Mouse (Mus musculus) olfactory bulb, adult 2 months (tissue): Measurements from ENCODE around the gene Camta2. TPM values are rescaled to one million over a fixed set of nuclear protein-coding genes. Genes with fewer than 3 reads are reported as not detected.

Experiments used
- H3K27ac ChIP-seq: fragments of 200-500 bp; 2 replicates; pipeline ENCODE4 v1.5.1; 2012; ENCODE audit warnings: low read depth, low read length; ENCODE audit not compliant: insufficient read depth
- H3K4me1 ChIP-seq: fragments of 200-500 bp; 2 replicates; pipeline ENCODE4 v1.6.1; 2012; ENCODE audit warnings: low read length; ENCODE audit not compliant: control insufficient read depth, insufficient read depth
- H3K4me3 ChIP-seq: fragments of 200-500 bp; 2 replicates; pipeline ENCODE4 v1.5.1; 2012; ENCODE audit warnings: mild to moderate bottlenecking, low read depth, low read length, moderate library complexity; ENCODE audit not compliant: insufficient read depth
- CTCF ChIP-seq: fragments of 200-500 bp; IDR thresholded peaks from 2 replicates; pipeline ENCODE4 v1.5.1; 2012; ENCODE audit warnings: low read depth, mild to moderate bottlenecking, low read length, moderate library complexity; ENCODE audit not compliant: insufficient read depth
- POLR2A ChIP-seq: fragments of 200-500 bp; IDR thresholded peaks from 2 replicates; pipeline ENCODE4 v1.6.1; 2012; ENCODE audit warnings: mild to moderate bottlenecking, low read depth, low read length, moderate library complexity; ENCODE audit not compliant: insufficient read depth
- WGBS: fragments of 180-500 bp; shearing (Covaris S2); methylation state at CpG from one replicate; pipeline ENCODE4 v1.1.7; 2018; 5-methylcytosine and 5-hydroxymethylcytosine counted together
- polyA plus RNA-seq: library from polyadenylated mRNA; stranded (reverse); fragments of >200 nt; gene quantifications from 2 replicates; pipeline ENCODE4 v1.2.4, GENCODE M21; 2012; ENCODE audit warnings: low replicate concordance; ENCODE audit not compliant: missing spikeins, insufficient read depth, insufficient read length

Gene Camta2
- polyA plus RNA-seq, 1 experiment: not detected

DNA sequence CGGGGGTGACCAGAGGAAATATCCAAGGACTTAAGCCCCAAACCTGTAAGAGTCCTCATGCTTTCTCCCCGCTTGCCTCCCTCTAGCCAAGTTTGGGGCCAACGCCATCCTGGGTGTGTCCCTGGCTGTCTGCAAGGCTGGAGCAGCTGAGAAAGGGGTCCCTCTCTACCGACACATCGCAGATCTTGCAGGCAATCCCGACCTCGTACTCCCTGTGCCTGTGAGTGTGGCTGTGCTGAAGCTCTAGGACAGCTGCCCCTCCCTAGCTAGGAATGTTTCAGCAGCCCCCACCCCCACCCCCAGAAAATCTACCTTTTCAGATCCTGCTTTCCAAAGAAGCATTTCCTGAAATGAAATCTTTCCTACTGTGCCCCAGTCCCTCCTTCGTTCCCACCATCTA, 29.0 kb downstream of the Camta2 start:
- peaks cover 13% of the 10 kb centered on the region for H3K4me1 ChIP-seq
- TF ChIP-seq CTCF (no peak), POLR2A (no peak)
- WGBS: 85% methylated on average over 8 of the region's 8 CpGs
- no peak overlapping the region for H3K4me3 ChIP-seq
- H3K27ac ChIP-seq: no peak overlapping the region

DNA sequence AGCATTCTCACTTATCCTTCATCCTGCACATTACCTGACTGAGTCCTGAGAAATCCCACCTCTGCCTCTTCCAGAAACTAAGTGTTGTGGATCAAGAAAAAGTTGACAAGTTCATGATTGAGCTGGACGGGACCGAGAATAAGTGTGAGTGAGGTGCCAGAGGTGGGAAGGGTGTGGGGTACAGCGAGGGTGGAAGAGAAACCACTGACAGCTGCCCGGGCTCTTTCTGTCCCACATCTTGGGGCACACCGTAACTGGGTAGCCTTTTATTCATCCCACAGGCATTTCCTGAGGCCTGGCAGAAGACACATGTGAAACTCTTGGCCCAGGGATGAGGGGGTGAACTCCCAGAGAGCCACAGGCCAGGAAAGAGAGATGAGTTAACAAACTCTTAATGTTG, 29.4 kb downstream of the Camta2 start:
- no peak overlapping the region for H3K27ac ChIP-seq
- no peak overlapping the region for H3K4me3 ChIP-seq
- TF ChIP-seq CTCF (no peak), POLR2A (no peak)
- H3K4me1 ChIP-seq: peaks cover 13% of the 10 kb centered on the region
- WGBS: 90% methylated on average over 5 of the region's 5 CpGs

DNA sequence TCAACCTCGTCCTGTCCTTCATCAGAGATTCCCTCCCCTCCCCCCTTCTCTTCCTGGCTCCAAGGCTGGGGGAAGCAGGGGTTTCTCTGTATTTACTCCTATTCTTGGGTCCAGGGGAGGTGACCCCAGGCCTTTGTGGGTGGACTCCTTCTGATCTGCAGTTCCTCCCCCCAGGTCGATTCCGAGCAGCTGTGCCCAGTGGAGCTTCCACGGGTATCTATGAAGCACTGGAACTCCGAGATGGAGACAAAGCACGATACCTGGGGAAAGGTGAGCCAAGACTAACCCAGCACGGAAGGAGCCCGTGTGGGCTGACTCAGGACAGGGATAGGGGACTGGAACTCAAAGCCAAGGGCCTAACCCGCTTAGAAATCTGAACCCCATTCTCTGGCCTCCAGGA, 29.9 kb downstream of the Camta2 start:
- 70% methylated on average over 9 of the region's 9 CpGs for WGBS
- Histone ChIP-seq H3K4me3 (no peak overlapping the region), H3K27ac (no peak overlapping the region), H3K4me1 (peaks cover 13% of the 10 kb centered on the region)
- TF ChIP-seq POLR2A (no peak), CTCF (no peak)

DNA sequence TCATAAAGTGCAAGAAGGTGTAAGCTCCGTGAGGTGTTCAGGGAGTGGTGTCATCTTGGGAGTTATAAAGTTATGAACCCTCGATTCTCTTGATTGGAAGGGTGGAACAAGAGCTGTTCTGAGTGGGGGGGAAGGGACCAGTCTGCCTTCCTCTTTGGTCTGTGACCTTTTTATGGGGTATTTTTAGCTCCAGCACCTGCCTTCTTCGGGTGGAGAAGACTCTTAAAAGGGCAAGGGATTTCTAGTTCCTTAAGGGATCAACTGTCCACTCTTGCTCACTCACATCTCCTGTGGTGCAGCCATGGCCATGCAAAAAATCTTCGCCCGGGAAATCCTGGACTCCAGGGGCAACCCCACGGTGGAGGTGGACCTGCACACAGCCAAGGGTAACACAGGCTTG, 30.3 kb downstream of the Camta2 start:
- 57% methylated on average over 6 of the region's 6 CpGs for WGBS
- Histone ChIP-seq H3K27ac (no peak overlapping the region), H3K4me1 (peaks cover 15% of the 10 kb centered on the region), H3K4me3 (no peak overlapping the region)
- TF ChIP-seq POLR2A (no peak), CTCF (no peak)

DNA sequence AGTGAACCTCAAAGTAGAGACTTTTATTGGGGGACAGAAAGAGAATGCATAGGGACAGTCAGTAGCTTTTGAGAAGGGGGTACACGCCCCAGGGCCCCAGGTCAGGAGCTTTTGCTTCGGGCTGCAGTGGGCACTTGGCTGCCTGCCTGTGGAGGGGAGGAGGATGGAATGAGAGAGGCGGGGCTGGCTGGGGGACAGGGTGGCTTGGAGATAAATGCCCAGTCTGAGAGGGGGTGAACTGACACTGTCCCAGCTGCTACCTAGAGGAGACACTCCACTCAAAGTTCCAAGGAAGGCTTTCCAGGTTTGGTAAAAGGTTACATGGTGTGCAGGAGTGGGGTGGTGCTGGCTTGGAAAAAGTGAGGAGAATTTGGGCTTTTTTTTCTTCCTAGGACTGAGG, 30.9 kb downstream of the Camta2 start, which contains the start of gene Eno3:
Gene Eno3 (plus strand): TSS at position 239 of the 400 bp plus-strand sequence.
- WGBS: 51% methylated on average over 3 of the region's 3 CpGs

DNA sequence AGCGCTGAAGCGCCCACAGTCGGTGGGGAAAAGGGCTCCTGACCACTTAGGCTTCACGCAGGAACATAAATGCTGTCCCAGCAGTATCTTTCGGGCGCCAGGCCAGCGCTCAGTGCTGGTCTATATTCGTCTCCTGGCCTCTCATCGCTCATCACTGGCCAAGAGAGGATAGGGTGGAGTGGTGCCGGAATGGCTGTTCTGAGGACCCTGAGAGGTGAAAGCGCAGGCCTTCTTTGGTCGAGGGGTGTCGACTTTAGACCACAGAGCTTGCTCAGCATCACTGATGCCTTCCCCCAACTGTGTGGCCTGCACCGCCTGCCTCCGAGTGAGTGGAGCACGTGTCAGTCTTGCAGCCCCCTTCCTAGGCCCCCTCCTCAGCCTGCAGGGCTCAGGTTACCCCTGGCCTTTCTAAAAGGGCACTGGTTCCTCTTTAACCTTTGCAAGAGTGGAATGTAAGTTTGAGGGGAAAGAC, 31.4 kb downstream of the Camta2 start:
- H3K4me3 ChIP-seq: 0 out of 2 replicates have a peak overlapping the region, but pooled peaks have one; percentile 78
- TF ChIP-seq CTCF: no peak
- TF ChIP-seq POLR2A: no peak
- WGBS: 48% methylated on average over 16 of the region's 16 CpGs
- peaks cover 19% of the 10 kb centered on the region for H3K4me1 ChIP-seq
- no peak overlapping the region for H3K27ac ChIP-seq

More for the DNA sequence above, 30.9 kb downstream of the Camta2 start, which contains the start of gene Eno3:
- TF ChIP-seq CTCF: no peak
- TF ChIP-seq POLR2A: no peak
- Histone ChIP-seq H3K27ac (no peak within 1 kb of the TSS), H3K4me1 (peaks cover 17% of the 10 kb centered on the region), H3K4me3 (peak within 1 kb of the TSS; percentile 78)

DNA sequence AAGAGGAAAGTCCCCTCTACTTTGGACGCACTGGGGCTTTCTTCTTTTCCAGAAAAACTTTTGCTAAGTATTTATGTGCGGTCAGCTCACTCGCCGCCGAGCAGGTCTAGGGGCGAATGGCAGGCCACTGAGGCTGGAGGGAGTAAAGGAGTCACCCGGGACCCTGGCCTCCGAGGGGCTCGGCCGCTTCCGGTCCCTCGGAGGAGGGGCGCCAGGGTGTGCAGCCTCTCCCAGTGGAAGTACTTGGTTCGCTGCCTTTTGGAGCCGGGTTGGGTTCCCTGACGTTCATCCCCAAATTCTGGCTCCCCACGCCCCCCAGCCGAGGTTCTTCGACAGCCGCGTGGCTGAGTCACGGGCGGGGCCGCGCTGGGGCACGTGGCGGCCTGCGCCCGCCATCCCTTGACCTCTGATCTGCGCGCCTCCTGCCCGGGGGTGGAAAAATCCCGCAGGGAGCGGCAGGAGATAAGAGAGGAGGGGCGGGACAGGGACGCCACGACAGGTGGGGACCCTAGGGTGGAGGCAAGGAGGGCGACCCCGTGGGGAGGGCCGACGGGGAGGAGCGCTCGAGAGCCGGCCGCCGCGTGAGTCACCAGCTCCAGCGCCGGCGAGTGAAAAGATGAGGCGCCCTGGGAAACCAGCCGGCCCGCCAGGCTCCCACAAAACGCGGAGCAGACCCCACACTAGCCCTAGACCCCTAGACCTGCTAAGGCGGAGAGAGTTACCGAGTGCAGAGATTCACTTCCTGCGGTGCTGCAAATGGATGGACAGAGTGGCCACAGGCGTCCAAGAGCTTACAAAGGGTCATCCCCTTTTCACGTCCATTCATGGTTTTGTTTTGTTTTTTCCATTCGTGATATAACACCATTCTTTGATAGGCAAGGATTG, 32.1 kb downstream of the Camta2 start:
- Histone ChIP-seq H3K4me3 (peak overlapping the region; percentile 78), H3K27ac (peak overlapping the region; percentile 6; the same call in 1 of the 2 replicates), H3K4me1 (peaks cover 19% of the 10 kb centered on the region)
- no peak for TF ChIP-seq CTCF
- TF ChIP-seq POLR2A: 0 out of 2 replicates have a peak, but pooled peaks have one; percentile 21
- WGBS: 3% methylated on average over 61 of the region's 61 CpGs

DNA sequence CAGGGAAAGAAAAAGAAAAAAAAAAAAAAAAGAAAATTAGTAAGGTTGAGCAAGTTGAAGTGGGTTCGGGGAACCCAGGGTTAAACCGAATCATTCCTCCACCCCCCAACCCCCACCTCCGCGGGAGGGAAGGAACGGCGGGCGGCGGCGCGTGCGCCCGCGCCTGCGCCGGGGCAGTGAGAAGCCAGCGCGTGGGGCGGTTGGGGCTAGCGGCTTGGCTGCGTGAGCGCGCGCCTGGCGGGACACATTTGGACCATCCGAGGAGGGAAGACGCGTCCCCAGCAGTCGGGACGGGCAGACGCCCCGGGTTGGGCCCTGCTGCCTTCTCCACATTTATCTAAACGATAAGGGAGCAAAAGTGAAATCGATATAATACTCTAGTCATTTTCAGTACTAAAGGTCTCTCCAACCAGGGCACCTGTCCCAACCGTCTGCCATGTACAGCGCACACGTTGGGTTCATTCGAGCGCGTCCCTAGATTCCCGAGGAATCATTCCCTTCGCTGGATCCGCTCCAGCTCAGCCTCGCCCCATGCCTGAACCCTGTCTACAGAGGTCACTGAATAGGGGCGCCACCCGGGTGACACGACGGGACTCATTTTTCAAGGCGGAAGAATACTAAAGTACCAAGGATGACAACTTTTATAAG, 32.9 kb downstream of the Camta2 start:
- under 1% methylated on average over 48 of the region's 48 CpGs for WGBS
- no peak for TF ChIP-seq CTCF
- peak; percentile 65; the same call in 1 of the 2 replicates for TF ChIP-seq POLR2A

DNA sequence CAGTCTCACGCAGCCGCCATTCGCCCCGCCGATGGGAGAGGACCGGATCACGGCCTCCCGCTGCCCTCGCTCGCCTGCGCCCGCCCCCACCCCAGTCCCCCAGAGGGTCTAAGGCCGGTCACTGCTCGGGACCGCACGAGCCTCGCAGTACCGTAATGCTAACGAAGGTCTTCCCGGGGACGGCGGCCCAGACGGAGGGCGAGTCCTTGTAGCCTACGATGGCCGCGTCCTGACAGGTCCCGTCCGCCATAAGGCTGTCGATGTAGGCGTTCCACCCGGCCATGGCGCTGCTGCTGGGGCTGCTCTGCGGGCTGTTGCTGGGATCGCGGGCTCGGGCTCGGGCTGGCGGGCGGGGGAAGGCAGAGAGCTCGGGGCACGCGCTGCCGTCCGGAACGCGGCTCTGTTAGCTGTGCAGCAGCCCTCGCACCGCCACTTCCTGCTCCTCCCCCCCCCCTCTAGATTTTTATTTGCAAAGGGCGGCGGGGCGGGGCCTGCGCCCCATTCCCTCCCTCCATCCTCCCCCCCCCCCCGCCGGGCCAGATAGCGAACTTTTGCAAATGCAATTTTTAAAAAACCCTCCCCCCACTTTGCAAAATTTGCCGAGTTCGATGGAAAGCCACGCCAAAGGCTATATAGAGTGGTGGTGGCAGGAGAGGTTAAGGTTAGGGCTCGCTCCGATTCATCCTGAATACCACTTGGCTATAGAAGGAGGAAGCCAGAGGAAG, 33.5 kb downstream of the Camta2 start, which contains the start of gene Pfn1:
Gene Pfn1 (minus strand): TSS at position 447 of the 725 bp plus-strand sequence.
- peaks cover 20% of the 10 kb centered on the region for H3K4me1 ChIP-seq
- WGBS: under 1% methylated on average over 61 of the region's 61 CpGs

More for the DNA sequence above, 32.9 kb downstream of the Camta2 start:
- Histone ChIP-seq H3K4me3 (peak overlapping the region; percentile 78), H3K4me1 (peaks cover 19% of the 10 kb centered on the region), H3K27ac (peak overlapping the region; percentile 78)

More for the DNA sequence above, 33.5 kb downstream of the Camta2 start, which contains the start of gene Pfn1:
- Histone ChIP-seq H3K27ac (peak within 1 kb of the TSS; percentile 80), H3K4me3 (peak within 1 kb of the TSS; percentile 78)
- TF ChIP-seq POLR2A: peak; percentile 75
- no peak for TF ChIP-seq CTCF
